Mouse (Mus musculus) small intestine, adult 2 months (tissue): ENCODE results near the gene Ccdc18.

Experiments
- CTCF ChIP-seq: fragments of 200-500 bp; IDR thresholded peaks from 2 replicates; pipeline ENCODE4 v1.5.1; 2012; ENCODE audit warnings: low read depth, mild to moderate bottlenecking, control low read depth, inconsistent platforms, low read length, moderate library complexity, mixed read lengths; ENCODE audit not compliant: insufficient replicate concordance, insufficient read length; ENCODE audit errors: extremely low read depth
- POLR2A ChIP-seq: fragments of 200-500 bp; IDR thresholded peaks from 2 replicates; pipeline ENCODE4 v1.6.1; 2012; ENCODE audit warnings: low read depth, mild to moderate bottlenecking, control low read depth, inconsistent platforms, low read length, moderate library complexity

GRCm38 (mm10) chr5:108268127-108269062 lies 135.7 kb downstream of the Ccdc18 start, which contains the start of gene Dr1:
- peak; percentile 74 for TF ChIP-seq POLR2A
- TF ChIP-seq CTCF: no peak
